Mouse (Mus musculus) spleen, postnatal 10 days (tissue): ENCODE measurements around the gene Clip4.

ENCODE experiments used
- DNase-seq, 2 experiments: peaks; one replicate each; pipeline ENCODE4 v3.0.0; 2021 to 2022; ENCODE audit warnings: low spot score in 2 of 2

Clip4 gene

GRCm38 (mm10) chr17:71872976-71873375, 104.7 kb downstream of the Clip4 start:
- DNase-seq, result peak in 1 of 2 experiments; percentile 55

DNA sequence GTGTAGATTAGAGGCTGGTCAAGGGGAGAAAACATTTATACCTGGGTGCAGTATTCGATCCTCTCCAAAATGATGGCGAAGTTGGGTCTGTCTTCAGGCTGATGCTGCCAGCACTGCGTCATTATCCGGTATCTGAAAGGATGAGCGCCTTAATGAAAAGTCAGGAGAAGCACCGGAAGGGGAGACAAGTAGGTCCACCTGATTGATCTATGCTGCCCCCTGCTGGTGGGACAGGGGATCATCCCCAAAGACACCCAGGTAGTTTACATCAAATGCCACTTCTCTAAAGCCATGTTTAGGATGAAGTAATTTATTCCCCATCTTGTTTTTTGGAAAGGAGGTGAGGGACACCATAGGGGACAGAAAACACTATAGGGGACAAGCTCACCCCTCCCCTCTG, 105.8 kb downstream of the Clip4 start:
- peak; percentile 32 to 68 for DNase-seq

- DNase-seq, result no peak
These were observed 106.5 kb downstream of the Clip4 start for GRCm38 (mm10) chr17:71874795-71875194.

- DNase-seq, result no peak
These were observed 107.2 kb downstream of the Clip4 start for GRCm38 (mm10) chr17:71875492-71875891.

- no peak for DNase-seq
These were observed 113.1 kb downstream of the Clip4 start for GRCm38 (mm10) chr17:71881369-71881768.

DNA sequence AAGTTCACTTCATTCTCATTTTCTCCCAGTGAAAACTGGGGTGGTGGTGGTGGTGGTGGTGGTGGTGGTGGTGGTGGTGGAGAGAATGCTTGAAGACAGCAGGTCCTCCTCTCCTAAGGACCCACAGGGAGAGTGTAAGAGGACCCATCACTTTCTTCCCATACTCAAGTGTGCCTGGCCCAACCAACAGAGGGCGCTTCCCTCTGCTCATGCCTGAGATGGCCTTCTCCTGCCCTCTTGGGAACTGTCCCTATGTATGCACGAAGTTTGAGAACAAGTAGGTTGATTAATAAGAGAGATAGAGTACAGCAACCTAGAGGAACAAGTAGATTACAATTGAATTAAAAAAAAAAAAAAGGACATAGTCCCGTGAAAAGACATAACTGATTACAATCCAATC, 140.8 kb downstream of the Clip4 start:
- DNase-seq, result peak in 1 of 2 experiments; percentile 26

DNA sequence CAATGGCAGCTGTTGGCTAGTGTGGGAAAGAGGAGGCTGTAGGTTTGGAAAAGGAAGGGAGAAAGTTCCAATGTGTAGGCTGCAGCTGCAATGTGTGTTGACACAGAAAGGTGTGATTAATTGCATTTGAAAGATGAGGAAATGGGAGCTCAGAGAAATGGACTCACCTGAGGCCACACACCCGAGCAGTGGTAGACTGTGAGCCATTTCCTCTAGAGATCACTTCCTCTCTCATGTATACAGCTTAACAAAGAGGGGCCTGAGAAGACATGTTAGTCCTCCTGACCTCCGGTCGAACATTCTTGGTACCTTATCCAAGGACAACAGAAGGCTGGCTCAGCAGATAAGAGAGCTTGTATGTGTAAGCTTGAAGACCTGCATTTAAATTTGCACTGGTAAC, 144.9 kb downstream of the Clip4 start:
- no peak for DNase-seq
